Mouse (Mus musculus): ENCODE data around the gene Cacna1f. TPM values are rescaled to one million over a fixed set of nuclear protein-coding genes. Genes with fewer than 3 reads are reported as not detected.

Gene Cacna1f
- polyA plus RNA-seq (2015; fragmentation: Illumina TruSeq; extraction: RNeasy Lipid Tissue Mini Kit (QIAGEN cat#74804); ENCODE audit: low read depth, low replicate concordance), result 0.07 TPM

DNA sequence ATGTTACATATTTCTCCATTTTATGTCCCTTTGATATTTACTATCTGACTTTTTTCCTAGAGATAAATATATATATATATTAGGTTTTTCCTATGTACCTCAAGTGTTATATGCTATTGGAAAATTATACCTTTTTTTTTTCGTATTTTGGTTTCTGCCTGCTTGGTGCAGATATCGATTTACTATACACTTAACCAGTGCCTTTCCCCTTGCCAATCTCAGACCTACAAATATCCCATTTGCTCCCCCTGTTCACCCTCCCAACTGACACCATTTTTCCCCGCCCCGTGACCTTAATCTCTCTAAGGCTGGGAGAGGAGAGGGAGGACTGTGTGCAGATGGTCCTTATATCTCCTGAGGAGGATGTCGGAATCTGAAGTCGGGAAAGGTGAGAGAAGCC lies at the start of gene Cacna1f:
Gene Cacna1f, plus strand, starts transcription at position 301 of the 400 bp plus-strand sequence.

GRCm38 (mm10) chrX:7573176-7574086 lies 33.5 kb upstream of the Cacna1f start, which contains the start of gene Foxp3:
Foxp3 (plus strand) TSS chrX:7573644.

DNA sequence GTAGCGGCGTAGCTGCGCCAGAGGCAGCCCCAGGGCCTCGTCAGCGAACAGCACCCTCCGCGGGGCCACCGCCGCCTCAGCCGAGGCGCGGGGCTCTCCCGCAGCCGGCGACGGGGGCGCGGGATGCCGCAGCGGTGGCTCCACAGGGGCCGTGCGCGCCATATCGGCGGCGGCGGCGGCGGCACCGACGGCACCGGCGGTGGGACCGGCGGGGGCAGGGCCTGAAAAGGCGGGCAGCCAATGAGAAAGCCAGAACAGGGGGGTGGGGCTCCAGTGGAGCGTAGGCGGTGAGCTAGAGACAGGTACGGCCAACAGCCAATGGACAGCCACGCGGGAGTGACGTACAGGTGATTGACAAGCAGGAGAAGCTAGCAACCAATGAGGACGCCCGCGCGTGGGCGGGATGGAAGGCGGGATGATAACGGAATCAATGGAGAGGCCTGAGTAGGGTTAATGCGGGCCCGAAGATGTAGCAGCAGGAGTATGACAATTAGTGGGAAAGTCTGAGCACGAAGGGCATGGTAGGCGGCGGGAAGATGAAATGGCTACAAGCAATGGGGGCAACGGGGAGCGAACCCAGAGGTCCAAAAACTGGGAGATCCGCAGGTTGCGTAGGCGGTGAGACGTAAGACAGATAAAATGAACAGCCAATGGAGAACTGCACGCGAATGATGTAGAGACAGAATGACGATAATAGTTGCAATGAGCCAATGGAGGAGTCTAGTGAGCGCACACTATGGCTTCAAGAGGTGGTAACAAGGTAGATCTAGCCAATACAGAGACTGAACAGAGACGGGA lies 32.6 kb upstream of the Cacna1f start, which contains the start of gene Ppp1r3f:
Gene Ppp1r3f, minus strand, starts transcription at position 197 of the 798 bp plus-strand sequence.

DNA sequence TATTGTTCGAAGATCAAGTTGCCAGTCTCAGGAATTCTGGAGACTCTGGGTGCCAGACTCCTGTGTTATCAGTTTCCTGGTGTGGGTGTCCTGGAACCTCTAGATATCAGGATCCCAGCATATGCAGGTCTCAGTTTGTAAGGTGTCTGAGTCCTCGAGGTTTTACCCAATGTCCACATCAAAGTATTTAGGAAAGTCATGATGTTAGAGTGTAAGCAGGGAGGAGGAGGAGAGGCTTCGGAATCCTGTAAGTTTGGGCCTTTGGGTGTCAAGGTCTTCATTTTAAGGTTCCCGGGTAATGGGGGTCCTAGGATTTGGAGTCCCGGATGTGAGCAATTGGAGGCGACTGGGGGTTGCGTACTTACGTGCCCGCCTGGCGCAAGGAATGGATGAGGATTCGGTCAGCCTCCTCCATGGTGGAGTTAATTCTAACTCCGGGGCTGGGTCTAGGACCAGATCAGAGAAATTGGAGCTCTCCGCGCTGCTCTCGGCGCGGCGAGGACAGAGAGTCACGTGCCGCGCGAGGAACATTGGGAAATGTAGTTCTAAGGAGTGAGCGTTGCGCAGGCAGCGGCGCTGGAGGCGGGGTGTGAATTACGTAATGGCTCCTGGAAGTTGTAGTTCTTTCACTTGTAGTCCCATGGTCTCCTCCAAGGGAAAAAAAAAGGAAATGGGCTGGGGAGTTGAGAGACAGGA lies 1.9 kb upstream of the Cacna1f start, which contains the start of gene Ccdc22:
Gene Ccdc22, minus strand, starts transcription at position 639 of the 696 bp plus-strand sequence.

GRCm38 (mm10) chrX:7638401-7639091 lies 31.7 kb downstream of the Cacna1f start, which contains the start of gene Syp:
Syp (plus strand) TSS chrX:7638471.

GRCm38 (mm10) chrX:7657221-7657639 lies 50.3 kb downstream of the Cacna1f start, which contains the start of gene Prickle3:
Prickle3 (plus strand) TSS chrX:7657260.

DNA sequence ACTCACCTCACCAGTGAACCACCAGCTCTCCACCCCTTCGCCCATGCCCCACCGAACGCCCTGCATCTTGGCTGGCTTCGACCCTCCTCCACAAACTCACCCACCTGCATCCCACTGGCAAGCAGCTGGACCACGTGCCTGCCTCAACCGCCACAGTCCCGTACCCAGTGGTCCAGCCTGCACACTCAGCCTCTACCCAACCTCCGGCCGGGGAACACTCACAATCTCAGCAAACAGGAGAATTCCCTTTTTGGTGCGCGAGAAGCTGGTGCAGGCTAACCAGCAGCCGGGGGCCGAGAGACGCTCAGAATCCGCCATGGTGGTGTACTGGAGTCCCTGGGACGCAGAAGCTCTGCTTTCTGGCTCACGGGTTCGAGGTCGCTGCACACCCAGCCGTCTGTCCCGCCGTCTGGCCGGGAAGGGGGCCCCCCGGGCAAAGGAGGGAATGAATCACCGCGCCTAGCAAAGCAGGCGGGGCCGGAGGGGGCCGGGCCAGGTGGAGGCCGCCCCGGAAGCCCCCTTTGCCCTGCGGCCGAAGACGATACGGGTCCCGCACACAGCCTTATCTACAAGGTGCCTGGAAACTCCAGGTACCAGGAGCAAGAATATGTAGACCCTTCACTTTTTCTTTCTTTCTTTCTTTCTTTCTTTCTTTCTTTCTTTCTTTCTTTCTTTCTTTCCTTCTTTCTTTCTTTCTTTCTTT lies 64.2 kb downstream of the Cacna1f start, which contains the start of gene Plp2:
Gene Plp2, minus strand, starts transcription at position 470 of the 703 bp plus-strand sequence.

GRCm38 (mm10) chrX:7680864-7681263 lies 74.0 kb downstream of the Cacna1f start, which contains the start of gene Magix:
Magix (minus strand) TSS chrX:7681251.

Other genes starting within 250 kb of the Cacna1f start
- 8.7 TPM for gene Usp27x, start 231.3 kb upstream of the Cacna1f start, polyA plus RNA-seq (2015; fragmentation: Illumina TruSeq; extraction: RNeasy Lipid Tissue Mini Kit (QIAGEN cat#74804); ENCODE audit: low read depth, low replicate concordance)
- gene Foxp3, start 33.4 kb upstream of the Cacna1f start, polyA plus RNA-seq (2015; fragmentation: Illumina TruSeq; extraction: RNeasy Lipid Tissue Mini Kit (QIAGEN cat#74804); ENCODE audit: low read depth, low replicate concordance), result not detected
- 17.3 TPM for gene Ppp1r3f, start 32.8 kb upstream of the Cacna1f start, polyA plus RNA-seq (2015; fragmentation: Illumina TruSeq; extraction: RNeasy Lipid Tissue Mini Kit (QIAGEN cat#74804); ENCODE audit: low read depth, low replicate concordance)
- 26.3 TPM for gene Ccdc22, start 1.6 kb upstream of the Cacna1f start, polyA plus RNA-seq (2015; fragmentation: Illumina TruSeq; extraction: RNeasy Lipid Tissue Mini Kit (QIAGEN cat#74804); ENCODE audit: low read depth, low replicate concordance)
- 1,230 TPM for gene Syp, start 31.4 kb downstream of the Cacna1f start, polyA plus RNA-seq (2015; fragmentation: Illumina TruSeq; extraction: RNeasy Lipid Tissue Mini Kit (QIAGEN cat#74804); ENCODE audit: low read depth, low replicate concordance)
- gene Prickle3, start 50.2 kb downstream of the Cacna1f start, polyA plus RNA-seq (2015; fragmentation: Illumina TruSeq; extraction: RNeasy Lipid Tissue Mini Kit (QIAGEN cat#74804); ENCODE audit: low read depth, low replicate concordance), result 2.5 TPM
- gene Plp2, start 64.3 kb downstream of the Cacna1f start, polyA plus RNA-seq (2015; fragmentation: Illumina TruSeq; extraction: RNeasy Lipid Tissue Mini Kit (QIAGEN cat#74804); ENCODE audit: low read depth, low replicate concordance), result 11.6 TPM
- 0.33 TPM for gene Magix, start 74.2 kb downstream of the Cacna1f start, polyA plus RNA-seq (2015; fragmentation: Illumina TruSeq; extraction: RNeasy Lipid Tissue Mini Kit (QIAGEN cat#74804); ENCODE audit: low read depth, low replicate concordance)
- 41.6 TPM for gene Gpkow, start 90.0 kb downstream of the Cacna1f start, polyA plus RNA-seq (2015; fragmentation: Illumina TruSeq; extraction: RNeasy Lipid Tissue Mini Kit (QIAGEN cat#74804); ENCODE audit: low read depth, low replicate concordance)
- 61.8 TPM for gene Wdr45, start 107.2 kb downstream of the Cacna1f start, polyA plus RNA-seq (2015; fragmentation: Illumina TruSeq; extraction: RNeasy Lipid Tissue Mini Kit (QIAGEN cat#74804); ENCODE audit: low read depth, low replicate concordance)
- gene Gm45208, start 115.2 kb downstream of the Cacna1f start, polyA plus RNA-seq (2015; fragmentation: Illumina TruSeq; extraction: RNeasy Lipid Tissue Mini Kit (QIAGEN cat#74804); ENCODE audit: low read depth, low replicate concordance), result not detected
- 124 TPM for gene Praf2, start 121.4 kb downstream of the Cacna1f start, polyA plus RNA-seq (2015; fragmentation: Illumina TruSeq; extraction: RNeasy Lipid Tissue Mini Kit (QIAGEN cat#74804); ENCODE audit: low read depth, low replicate concordance)
- 6.7 TPM for gene Ccdc120, start 143.8 kb downstream of the Cacna1f start, polyA plus RNA-seq (2015; fragmentation: Illumina TruSeq; extraction: RNeasy Lipid Tissue Mini Kit (QIAGEN cat#74804); ENCODE audit: low read depth, low replicate concordance)
- gene Tfe3, start 155.5 kb downstream of the Cacna1f start, polyA plus RNA-seq (2015; fragmentation: Illumina TruSeq; extraction: RNeasy Lipid Tissue Mini Kit (QIAGEN cat#74804); ENCODE audit: low read depth, low replicate concordance), result 24.9 TPM
- gene Gripap1, start 182.7 kb downstream of the Cacna1f start, polyA plus RNA-seq (2015; fragmentation: Illumina TruSeq; extraction: RNeasy Lipid Tissue Mini Kit (QIAGEN cat#74804); ENCODE audit: low read depth, low replicate concordance), result 88.6 TPM
- gene Kcnd1, start 215.2 kb downstream of the Cacna1f start, polyA plus RNA-seq (2015; fragmentation: Illumina TruSeq; extraction: RNeasy Lipid Tissue Mini Kit (QIAGEN cat#74804); ENCODE audit: low read depth, low replicate concordance), result 6.4 TPM
- 71.5 TPM for gene Otud5, start 234.3 kb downstream of the Cacna1f start, polyA plus RNA-seq (2015; fragmentation: Illumina TruSeq; extraction: RNeasy Lipid Tissue Mini Kit (QIAGEN cat#74804); ENCODE audit: low read depth, low replicate concordance)